Mouse (Mus musculus) lung, postnatal 0 days (tissue): ENCODE results near the gene Gm49486. TPM values are rescaled to one million over a fixed set of nuclear protein-coding genes. Genes with fewer than 3 reads are reported as not detected.

Experiments used
- ATAC-seq: fragments of 200-750 bp; cut with Nextera tagmentation; 2 replicates; pipeline ENCODE4 v1.8.0; 2017; ENCODE audit warnings: moderate library complexity
- DNase-seq: peaks from one replicate; pipeline ENCODE4 v3.0.0-alpha.2; 2016; ENCODE audit warnings: low spot score
- H3K27ac ChIP-seq: fragments of 300-500 bp; sonication (generic); 2 replicates; pipeline ENCODE4 v1.5.1; 2014; ENCODE audit warnings: antibody characterized with exemption, mild to moderate bottlenecking, low read length, mixed read lengths
- H3K27me3 ChIP-seq: fragments of 300-500 bp; sonication (generic); replicated peaks from 2 replicates; pipeline ENCODE4 v1.6.1; 2014; ENCODE audit warnings: low read length, mixed read lengths; ENCODE audit not compliant: insufficient read depth
- H3K36me3 ChIP-seq: fragments of 300-500 bp; sonication (generic); 2 replicates; pipeline ENCODE4 v1.6.1; 2014; ENCODE audit warnings: low read length, mixed read lengths; ENCODE audit not compliant: insufficient read depth
- H3K4me1 ChIP-seq: fragments of 300-500 bp; sonication (generic); 2 replicates; pipeline ENCODE4 v1.6.1; 2014; ENCODE audit warnings: antibody characterized with exemption, low read depth, low read length, mixed read lengths; ENCODE audit not compliant: insufficient read depth
- H3K4me2 ChIP-seq: fragments of 300-500 bp; sonication (generic); replicated peaks from 2 replicates; pipeline ENCODE4 v1.6.1; 2014; ENCODE audit warnings: low read depth, mild to moderate bottlenecking, low read length, moderate library complexity, mixed read lengths
- H3K4me3 ChIP-seq: fragments of 300-500 bp; sonication (generic); 2 replicates; pipeline ENCODE4 v1.5.1; 2014; ENCODE audit warnings: low read depth, low read length
- H3K9ac ChIP-seq: fragments of 300-500 bp; sonication (generic); replicated peaks from 2 replicates; pipeline ENCODE4 v1.6.1; 2014; ENCODE audit warnings: low read depth, mild to moderate bottlenecking
- H3K9me3 ChIP-seq: fragments of 300-500 bp; sonication (generic); 2 replicates; pipeline ENCODE4 v1.6.1; 2016; ENCODE audit warnings: low read length, mixed read lengths
- CTCF ChIP-seq: IDR thresholded peaks from 2 replicates; pipeline ENCODE4 v1.5.1; 2016; ENCODE audit warnings: antibody characterized with exemption, mild to moderate bottlenecking
- EP300 ChIP-seq: IDR thresholded peaks from 2 replicates; pipeline ENCODE4 v1.6.1; 2016; ENCODE audit warnings: antibody characterized with exemption, mild to moderate bottlenecking, control low read depth
- WGBS: fragments of 180-500 bp; shearing (Covaris S2); extraction: QIAGEN DNeasy Blood & Tissue Kit; methylation state at CpG from one replicate; pipeline ENCODE4 v1.1.7; 2014; 5-methylcytosine and 5-hydroxymethylcytosine counted together
- polyA plus RNA-seq: library from polyadenylated mRNA; unstranded; fragments of >200 nt; fragmentation: Nextera tagmentation; extraction: Ambion mirVana; gene quantifications from 2 replicates; pipeline ENCODE4 v1.2.1, GENCODE M21; 2015

Gene Gm49486
- polyA plus RNA-seq, result 0.16 and 0.31 TPM in 2 replicates

DNA sequence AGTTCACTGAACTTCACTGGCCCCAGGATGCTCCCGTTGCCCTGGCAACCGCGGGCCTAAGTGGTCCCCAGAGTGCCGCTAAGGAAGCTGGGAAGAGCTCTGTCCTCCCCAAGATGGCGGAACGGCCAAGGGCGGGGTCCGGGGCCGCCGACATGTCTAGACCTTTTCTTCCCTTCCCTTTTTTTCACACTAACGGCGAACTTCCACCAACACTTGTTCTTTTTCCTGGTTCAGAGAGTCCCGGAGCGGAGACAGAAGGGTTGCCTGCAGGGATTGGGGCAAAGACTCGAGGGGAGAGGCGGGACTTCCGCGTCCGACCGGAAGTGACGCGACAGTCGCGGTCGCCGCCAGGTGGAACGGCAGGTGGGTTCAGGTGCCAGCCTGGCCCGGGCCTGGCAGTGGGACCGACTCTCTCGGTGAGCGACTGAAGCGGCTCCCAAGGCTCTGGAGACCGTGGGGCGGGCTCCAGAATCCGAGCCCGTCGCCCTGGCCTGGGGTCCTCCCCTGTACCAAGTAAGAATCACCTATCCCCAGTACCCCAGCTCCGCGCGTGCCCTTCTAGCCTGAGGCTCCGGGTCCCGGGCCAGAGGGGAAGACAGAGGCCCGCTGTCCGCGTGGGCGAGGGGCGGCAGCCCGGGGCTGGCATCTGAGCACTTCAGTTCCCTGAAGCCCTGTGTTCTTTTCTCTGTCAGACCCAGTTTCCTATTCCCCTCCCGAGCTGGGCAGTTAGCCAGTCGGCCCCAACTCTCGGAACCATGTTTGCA lies at the start of gene Gm49486, which contains the start of gene Pick1:
Gene Gm49486, plus strand, starts transcription at position 334 of the 764 bp plus-strand sequence.
Gene Pick1, plus strand, starts transcription at position 116 of the 764 bp plus-strand sequence.
- peaks cover 5% of the 10 kb centered on the region; the same call in 1 of the 2 replicates for H3K36me3 ChIP-seq
- peak within 1 kb of the TSS; percentile 54 for H3K9ac ChIP-seq
- H3K4me2 ChIP-seq, result peak within 1 kb of the TSS; percentile 99
- no peaks in the 10 kb centered on the region for H3K27me3 ChIP-seq
- TF ChIP-seq CTCF (peak; percentile 22), EP300 (peak; percentile 39; the same call in 1 of the 2 replicates)
- WGBS, result 3% methylated on average over 51 of the region's 51 CpGs
- peak; percentile 93 for ATAC-seq
- peaks cover 6% of the 10 kb centered on the region; the same call in 1 of the 2 replicates for H3K4me1 ChIP-seq
- DNase-seq, result peak; percentile 93
- peak within 1 kb of the TSS; percentile 69 for H3K4me3 ChIP-seq
- no peaks in the 10 kb centered on the region for H3K9me3 ChIP-seq
- H3K27ac ChIP-seq, result peak within 1 kb of the TSS; percentile 93

DNA sequence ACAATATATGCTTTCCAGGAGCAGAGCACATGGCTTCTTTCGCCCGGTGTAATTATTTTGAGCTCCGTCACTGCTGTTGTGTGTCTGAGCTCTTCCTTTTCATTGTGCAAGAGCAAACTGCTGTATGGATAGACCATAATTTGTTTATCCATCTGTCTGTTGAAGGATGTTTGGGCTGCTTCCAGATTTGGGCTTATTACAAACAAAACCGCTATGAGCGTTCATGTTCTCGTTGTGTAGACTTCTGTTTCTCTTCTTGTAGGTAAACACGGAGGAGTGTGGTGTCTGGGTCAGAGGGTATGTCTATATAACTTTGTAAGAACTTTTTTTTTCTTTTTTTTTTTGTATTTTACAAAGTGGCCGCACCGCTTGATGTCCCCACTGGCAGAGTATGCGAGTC lies 44.0 kb upstream of the Gm49486 start:
- Histone ChIP-seq H3K27me3 (no peaks in the 10 kb centered on the region), H3K27ac (no peak overlapping the region), H3K4me3 (no peak overlapping the region), H3K4me2 (no peak overlapping the region), H3K9me3 (no peaks in the 10 kb centered on the region), H3K9ac (no peak overlapping the region), H3K4me1 (peaks cover 5% of the 10 kb centered on the region; the same call in 1 of the 2 replicates), H3K36me3 (no peaks in the 10 kb centered on the region)
- peak; percentile 56 for ATAC-seq
- peak; percentile 72 for DNase-seq
- TF ChIP-seq EP300, result peak; percentile 32; the same call in 1 of the 2 replicates
- TF ChIP-seq CTCF, result no peak
- WGBS, result 31% methylated on average over 10 of the region's 10 CpGs

DNA sequence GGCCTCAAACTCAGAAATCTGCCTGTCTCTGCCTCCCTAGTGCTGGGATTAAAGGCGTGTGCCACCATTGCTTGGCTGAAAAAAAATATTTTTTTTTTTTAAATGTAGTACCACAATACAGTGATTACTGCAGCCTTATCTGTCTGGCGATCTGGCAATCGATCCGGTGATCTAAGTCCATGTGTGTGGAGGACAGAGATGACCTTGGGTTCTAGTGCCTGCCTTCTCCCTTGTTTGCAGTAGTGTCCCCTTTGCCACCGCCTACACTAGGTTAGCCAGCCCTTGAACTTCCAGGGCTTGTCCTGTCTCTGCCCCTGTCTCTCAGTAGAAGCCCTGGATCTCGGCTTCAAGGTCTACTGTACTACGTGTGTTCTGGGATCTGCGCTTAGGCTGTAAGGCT lies 41.4 kb upstream of the Gm49486 start:
- Histone ChIP-seq H3K9ac (no peak overlapping the region), H3K4me3 (no peak overlapping the region), H3K4me1 (peaks cover 5% of the 10 kb centered on the region; the same call in 1 of the 2 replicates), H3K4me2 (no peak overlapping the region), H3K27me3 (no peaks in the 10 kb centered on the region), H3K36me3 (no peaks in the 10 kb centered on the region), H3K9me3 (no peaks in the 10 kb centered on the region), H3K27ac (no peak overlapping the region)
- TF ChIP-seq CTCF (no peak), EP300 (no peak)
- DNase-seq, result no peak
- WGBS, result 87% methylated on average over 8 of the region's 8 CpGs
- no peak for ATAC-seq

DNA sequence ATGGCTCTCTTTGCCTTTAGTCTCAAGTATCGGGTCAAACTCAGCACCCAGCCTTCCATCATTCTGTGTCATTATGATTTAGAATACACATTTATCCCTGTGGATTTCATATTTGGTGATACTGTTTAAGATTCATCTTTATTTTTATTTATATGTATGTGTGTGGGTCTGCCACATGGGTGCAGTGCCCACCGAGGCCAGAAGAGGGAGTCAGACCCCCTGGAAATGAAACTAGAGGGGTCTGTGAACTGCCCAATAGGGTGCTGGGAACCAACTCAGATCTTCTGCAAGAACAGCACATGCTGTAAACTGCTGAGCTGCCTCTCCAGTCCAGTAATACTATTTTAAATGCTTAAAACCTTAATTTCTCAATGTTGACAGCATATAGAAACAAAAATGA lies 37.8 kb upstream of the Gm49486 start:
- Histone ChIP-seq H3K9me3 (no peaks in the 10 kb centered on the region), H3K4me2 (no peak overlapping the region), H3K4me1 (no peaks in the 10 kb centered on the region), H3K27ac (no peak overlapping the region), H3K27me3 (no peaks in the 10 kb centered on the region), H3K9ac (no peak overlapping the region), H3K36me3 (no peaks in the 10 kb centered on the region), H3K4me3 (no peak overlapping the region)
- ATAC-seq (no peak), DNase-seq (no peak)
- TF ChIP-seq EP300 (no peak), CTCF (no peak)
- 91% methylated on average over 2 of the region's 2 CpGs for WGBS

DNA sequence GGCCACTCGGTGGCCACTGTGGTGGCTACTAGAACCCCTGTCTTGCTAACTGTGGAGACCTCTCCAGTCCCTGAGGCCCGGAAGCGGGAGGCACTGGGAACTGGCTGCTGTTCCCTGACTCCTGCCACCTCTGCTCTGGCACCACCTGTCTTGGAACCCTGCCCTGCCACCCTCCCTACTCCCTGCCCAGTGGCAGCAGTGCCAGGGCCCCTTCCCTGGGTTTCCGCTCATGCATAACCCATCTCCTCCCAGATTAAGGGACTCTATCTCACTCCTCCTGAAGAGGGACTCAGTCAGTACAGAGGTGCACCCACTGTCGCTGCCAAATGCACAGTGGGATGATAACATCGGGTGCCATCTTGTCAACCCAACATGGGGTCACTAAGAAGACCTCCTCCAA lies 36.7 kb upstream of the Gm49486 start:
- Histone ChIP-seq H3K4me1 (no peaks in the 10 kb centered on the region), H3K9ac (no peak overlapping the region), H3K4me3 (no peak overlapping the region), H3K27me3 (no peaks in the 10 kb centered on the region), H3K27ac (peak overlapping the region; percentile 66; the same call in 1 of the 2 replicates), H3K36me3 (no peaks in the 10 kb centered on the region), H3K4me2 (no peak overlapping the region), H3K9me3 (no peaks in the 10 kb centered on the region)
- DNase-seq (no peak), ATAC-seq (no peak)
- TF ChIP-seq EP300 (no peak), CTCF (no peak)
- WGBS, result 82% methylated on average over 6 of the region's 6 CpGs

DNA sequence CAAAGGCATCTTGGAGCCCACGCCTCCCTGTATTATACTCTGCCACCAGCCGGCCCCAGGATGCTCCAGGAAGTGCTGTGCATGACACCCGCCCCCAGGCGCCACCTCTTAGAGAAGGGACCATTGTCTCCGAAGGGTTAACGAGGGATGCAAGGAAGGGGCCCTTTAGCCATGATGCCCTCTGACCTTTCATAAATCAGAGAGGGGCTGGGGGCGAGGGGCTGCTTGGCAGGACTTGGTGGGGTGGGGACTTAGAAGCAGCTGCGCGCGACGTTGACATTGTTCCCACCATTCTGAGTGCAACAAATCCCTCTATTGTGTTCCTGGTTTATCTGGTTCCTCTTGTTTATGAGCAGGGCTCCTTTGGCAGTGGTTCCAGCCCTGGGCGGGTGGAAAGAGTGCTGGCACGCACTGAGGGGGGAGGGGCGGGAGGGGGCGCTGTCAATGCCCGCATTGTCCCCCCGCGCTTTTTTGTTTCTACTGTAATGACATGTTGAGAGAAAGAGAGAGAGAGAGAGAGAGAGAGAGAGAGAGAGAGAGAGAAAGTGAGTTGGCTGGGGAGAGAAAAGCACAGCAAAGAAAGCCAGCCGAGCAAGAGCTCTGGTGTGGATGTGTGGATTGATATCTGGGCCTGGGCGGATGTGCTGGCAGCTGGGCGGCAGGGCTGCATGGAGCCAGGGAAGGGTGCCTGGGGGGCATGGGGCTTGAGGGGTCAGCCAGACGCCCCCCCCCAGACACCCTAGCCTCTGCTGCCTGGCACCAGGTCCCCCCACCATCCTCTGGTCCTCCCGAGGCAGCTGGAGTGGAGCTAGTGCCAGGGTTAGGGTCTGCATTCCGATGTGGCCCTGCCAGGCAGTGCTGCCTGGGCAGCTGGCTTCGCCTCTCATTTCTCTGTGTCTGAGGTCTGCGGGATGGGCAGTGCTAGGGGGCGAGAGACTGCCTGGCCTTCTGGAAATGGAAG lies 36.0 kb upstream of the Gm49486 start:
- WGBS, result 26% methylated on average over 26 of the region's 27 CpGs
- Histone ChIP-seq H3K9me3 (no peaks in the 10 kb centered on the region), H3K9ac (no peak overlapping the region), H3K27me3 (no peaks in the 10 kb centered on the region), H3K27ac (peak overlapping the region; percentile 66), H3K4me3 (no peak overlapping the region; the same call in 1 of the 2 replicates), H3K4me1 (no peaks in the 10 kb centered on the region), H3K36me3 (no peaks in the 10 kb centered on the region), H3K4me2 (peak overlapping the region; percentile 28)
- DNase-seq (peak; percentile 68), ATAC-seq (peak; percentile 88)
- TF ChIP-seq EP300 (no peak), CTCF (no peak)
